Mouse (Mus musculus) liver, embryonic 14.5 days (tissue): ENCODE results near the gene Lrp1. TPM values are rescaled to one million over a fixed set of nuclear protein-coding genes. Genes with fewer than 3 reads are reported as not detected.

Experiments used
- ATAC-seq: fragments of 200-750 bp; cut with Nextera tagmentation; 2 replicates; pipeline ENCODE4 v1.8.0; 2017; ENCODE audit warnings: moderate number of reproducible peaks, mild to moderate bottlenecking, moderate library complexity; ENCODE audit not compliant: insufficient read depth
- DNase-seq, 3 experiments: peaks; one replicate each; pipeline ENCODE4 v3.0.0-alpha.2; 2012 to 2013; ENCODE audit warnings: low read depth in 3 of 3, low spot score in 3 of 3
- H3K27ac ChIP-seq: fragments of 300-500 bp; sonication (generic); 2 replicates; pipeline ENCODE4 v1.5.1; 2014; ENCODE audit warnings: moderate library complexity, mild to moderate bottlenecking, control low read depth, inconsistent platforms
- H3K27me3 ChIP-seq: fragments of 300-500 bp; sonication (generic); 2 replicates; pipeline ENCODE4 v1.6.1; 2014; ENCODE audit warnings: mild to moderate bottlenecking, low read length, moderate library complexity; ENCODE audit not compliant: control insufficient read depth, insufficient read depth
- H3K36me3 ChIP-seq: fragments of 300-500 bp; sonication (generic); replicated peaks from 2 replicates; pipeline ENCODE4 v1.6.1; 2014; ENCODE audit warnings: low read depth; ENCODE audit not compliant: control insufficient read depth, insufficient read depth
- H3K4me1 ChIP-seq, 2 experiments: fragments of 200-500 bp in 1 of 2; fragments of 300-500 bp in 1 of 2; sonication (generic) in 1 of 2; replicated peaks; 2 replicates each; pipeline ENCODE4 v1.6.1; 2012 to 2014; ENCODE audit warnings: antibody characterized with exemption in 1 of 2, inconsistent platforms in 1 of 2, low read length in 1 of 2; ENCODE audit not compliant: control insufficient read depth in 2 of 2, insufficient read depth in 2 of 2
- H3K4me2 ChIP-seq: fragments of 300-500 bp; sonication (generic); 2 replicates; pipeline ENCODE4 v1.6.1; 2014; ENCODE audit warnings: low read depth, mild to moderate bottlenecking, control low read depth, moderate library complexity
- H3K4me3 ChIP-seq, 2 experiments: fragments of 200-500 bp in 1 of 2; fragments of 300-500 bp in 1 of 2; sonication (generic) in 1 of 2; 2 replicates each; pipeline ENCODE4 v1.5.1; 2012 to 2014; ENCODE audit warnings: low read depth in 2 of 2, low read length in 2 of 2, mild to moderate bottlenecking in 2 of 2, control low read depth in 1 of 2, inconsistent platforms in 1 of 2, moderate library complexity in 1 of 2; ENCODE audit not compliant: insufficient read depth in 1 of 2
- H3K9ac ChIP-seq: fragments of 300-500 bp; sonication (generic); replicated peaks from 2 replicates; pipeline ENCODE4 v1.6.1; 2014; ENCODE audit warnings: mild to moderate bottlenecking, control low read depth, moderate library complexity
- H3K9me3 ChIP-seq: fragments of 300-500 bp; sonication (generic); 2 replicates; pipeline ENCODE4 v1.6.1; 2016; ENCODE audit warnings: low read length, mixed read lengths; ENCODE audit not compliant: control insufficient read depth
- CTCF ChIP-seq: IDR thresholded peaks from 2 replicates; pipeline ENCODE4 v1.5.1; 2016; ENCODE audit warnings: antibody characterized with exemption, low read depth, control low read depth
- EP300 ChIP-seq: IDR thresholded peaks from 2 replicates; pipeline ENCODE4 v1.6.1; 2016; ENCODE audit warnings: antibody characterized with exemption, low read depth
- WGBS: fragments of 180-500 bp; shearing (Covaris S2); extraction: QIAGEN DNeasy Blood & Tissue Kit; methylation state at CpG from one replicate; pipeline ENCODE4 v1.1.7; 2014; ENCODE audit not compliant: insufficient replicate concordance; 5-methylcytosine and 5-hydroxymethylcytosine counted together
- polyA plus RNA-seq, 2 experiments: library from polyadenylated mRNA; depleted of rRNA in 1 of 2; stranded (reverse) in 1 of 2; unstranded in 1 of 2; fragments of >200 nt; fragmentation: Nextera tagmentation in 1 of 2; extraction: Ambion mirVana in 1 of 2; gene quantifications; 2 replicates each; pipeline versions ENCODE4 v1.2.1 to v1.2.3; 2012 to 2014

Lrp1 gene
- polyA plus RNA-seq, 2 experiments: 13.2 to 18.2 TPM

DNA sequence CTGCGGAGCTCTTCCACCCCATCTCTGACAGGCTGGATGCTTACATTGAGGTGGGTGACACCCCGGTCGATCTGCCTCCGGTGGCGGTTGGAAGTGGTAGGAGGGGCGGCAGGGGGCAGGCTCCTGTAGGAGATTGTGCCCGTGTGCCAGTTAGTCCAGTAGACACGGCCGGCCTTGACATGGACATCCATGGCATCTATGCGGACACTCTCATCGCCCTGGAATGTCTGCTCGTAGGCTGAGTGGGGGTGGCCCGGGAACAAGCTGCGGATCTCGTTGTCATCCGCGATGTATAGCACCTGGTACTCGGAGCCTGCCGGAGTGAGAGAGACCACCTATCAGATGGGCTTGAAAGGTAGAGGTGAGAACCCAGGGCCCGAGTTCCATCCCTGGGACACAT, 76.6 kb downstream of the Lrp1 start:
- no peaks in the 10 kb centered on the region for H3K36me3 ChIP-seq
- 82% methylated on average over 20 of the region's 20 CpGs for WGBS
- DNase-seq: no peak

DNA sequence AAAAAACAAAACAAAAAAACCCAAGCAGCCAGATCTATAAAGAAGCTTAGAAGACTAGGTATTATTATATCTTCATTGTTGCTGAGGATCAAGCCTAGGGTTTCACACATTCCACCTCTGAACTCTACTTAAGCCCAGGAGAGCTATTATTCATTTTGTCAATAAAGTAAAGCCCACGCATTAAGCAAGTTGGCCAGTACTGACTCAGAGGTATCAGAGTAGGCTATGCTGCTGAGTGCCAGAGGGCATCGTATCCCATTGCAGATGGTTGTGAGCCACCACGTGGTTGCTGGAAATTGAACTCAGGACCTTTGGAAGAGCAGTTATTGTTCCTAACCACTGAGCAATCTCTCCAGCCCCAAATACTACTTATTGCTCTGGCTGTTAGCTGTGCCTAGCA, 77.0 kb downstream of the Lrp1 start:
- Histone ChIP-seq H3K27ac (no peak overlapping the region), H3K9ac (no peak overlapping the region), H3K4me2 (no peak overlapping the region), H3K4me1 (no peaks in the 10 kb centered on the region), H3K36me3 (no peaks in the 10 kb centered on the region), H3K4me3 (no peak overlapping the region), H3K27me3 (no peaks in the 10 kb centered on the region), H3K9me3 (no peaks in the 10 kb centered on the region)
- ATAC-seq (no peak), DNase-seq (no peak)
- no peak for TF ChIP-seq CTCF
- no peak for TF ChIP-seq EP300
- WGBS: 67% methylated on average over 3 of the region's 3 CpGs

More for the DNA sequence above, 76.6 kb downstream of the Lrp1 start:
- H3K9me3 ChIP-seq: no peaks in the 10 kb centered on the region
- no peak overlapping the region for H3K9ac ChIP-seq
- no peak overlapping the region for H3K27ac ChIP-seq
- TF ChIP-seq CTCF: no peak
- no peak for TF ChIP-seq EP300
- no peak overlapping the region for H3K4me2 ChIP-seq
- H3K27me3 ChIP-seq: no peaks in the 10 kb centered on the region
- H3K4me1 ChIP-seq: no peaks in the 10 kb centered on the region
- ATAC-seq: no peak
- H3K4me3 ChIP-seq: no peak overlapping the region

DNA sequence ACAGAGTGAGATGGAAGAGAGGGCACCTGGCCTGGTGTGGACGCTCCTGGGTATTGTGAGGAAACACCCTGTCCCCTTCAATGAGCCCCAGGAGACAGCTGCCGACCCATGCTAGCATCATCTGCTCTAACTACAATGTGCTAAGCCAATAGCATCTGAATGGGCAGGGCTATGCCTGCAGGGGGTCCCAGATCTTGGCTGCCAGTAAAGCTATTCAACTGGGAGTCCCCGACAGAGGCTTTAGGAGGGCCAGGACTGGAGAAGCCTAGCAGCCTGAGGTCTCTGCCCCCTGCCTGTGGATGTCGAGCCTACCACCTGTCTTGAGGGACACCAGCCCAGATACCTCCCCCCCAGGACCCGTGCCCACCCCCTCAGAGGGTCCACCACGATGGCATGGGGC, 78.2 kb downstream of the Lrp1 start:
- H3K4me2 ChIP-seq: no peak overlapping the region
- no peaks in the 10 kb centered on the region for H3K36me3 ChIP-seq
- ATAC-seq (no peak), DNase-seq (no peak)
- H3K9me3 ChIP-seq: no peaks in the 10 kb centered on the region
- TF ChIP-seq EP300 (no peak), CTCF (no peak)
- no peak overlapping the region for H3K4me3 ChIP-seq
- no peaks in the 10 kb centered on the region for H3K27me3 ChIP-seq
- no peak overlapping the region for H3K27ac ChIP-seq
- H3K9ac ChIP-seq: no peak overlapping the region
- no peaks in the 10 kb centered on the region for H3K4me1 ChIP-seq
- 43% methylated on average over 6 of the region's 6 CpGs for WGBS

DNA sequence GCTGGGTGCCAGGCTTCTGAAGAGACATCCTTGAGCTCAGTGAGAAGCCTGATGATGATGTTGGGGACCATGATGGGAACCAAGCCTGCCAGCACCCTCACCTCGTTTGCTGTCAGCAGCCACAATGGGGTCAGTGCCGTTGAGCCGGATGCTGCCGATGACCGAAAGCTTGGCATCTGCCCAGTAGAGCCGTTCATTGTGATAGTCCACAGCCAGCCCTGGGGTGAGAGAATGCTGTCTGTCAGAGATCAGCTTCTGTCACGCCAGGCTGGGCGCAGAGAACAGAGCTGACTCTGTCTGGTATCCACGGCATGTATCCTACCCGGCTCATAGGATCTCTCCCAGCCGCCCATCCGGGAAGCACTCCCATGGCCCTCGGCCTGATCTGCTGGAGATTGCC, 78.9 kb downstream of the Lrp1 start:
- Histone ChIP-seq H3K36me3 (no peaks in the 10 kb centered on the region), H3K9ac (no peak overlapping the region), H3K27ac (no peak overlapping the region), H3K27me3 (peaks cover under 1% of the 10 kb centered on the region; the same call in 1 of the 2 replicates), H3K9me3 (no peaks in the 10 kb centered on the region), H3K4me1 (no peaks in the 10 kb centered on the region), H3K4me3 (no peak overlapping the region), H3K4me2 (no peak overlapping the region)
- DNase-seq: no peak
- TF ChIP-seq EP300 (no peak), CTCF (no peak)
- 84% methylated on average over 13 of the region's 13 CpGs for WGBS
- no peak for ATAC-seq

DNA sequence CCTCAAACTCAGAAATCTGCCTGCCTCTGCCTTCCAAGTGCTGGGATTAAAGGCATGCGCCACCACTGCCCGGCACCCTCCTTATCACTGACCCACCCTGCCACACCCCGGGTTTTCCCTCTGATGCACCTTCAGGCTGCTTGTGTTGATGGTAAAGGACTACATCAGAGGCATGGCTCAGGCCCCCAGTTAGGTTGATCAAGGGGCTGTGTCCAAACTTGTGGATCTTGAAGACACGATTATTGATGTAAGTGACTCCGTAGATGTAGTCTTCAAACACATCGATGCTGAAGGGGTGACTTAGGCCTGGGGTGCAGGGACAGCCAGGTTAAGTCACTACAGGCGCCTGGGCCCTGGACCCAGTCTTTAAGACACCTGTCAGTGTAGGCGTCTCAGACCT, 79.4 kb downstream of the Lrp1 start:
- H3K27me3 ChIP-seq: peaks cover 4% of the 10 kb centered on the region
- no peaks in the 10 kb centered on the region for H3K36me3 ChIP-seq
- ATAC-seq: no peak
- no peaks in the 10 kb centered on the region for H3K9me3 ChIP-seq
- 68% methylated on average over 8 of the region's 8 CpGs for WGBS
- H3K9ac ChIP-seq: no peak overlapping the region
- no peak overlapping the region for H3K4me2 ChIP-seq
- no peak overlapping the region for H3K27ac ChIP-seq
- H3K4me3 ChIP-seq: no peak overlapping the region
- no peak for DNase-seq
- TF ChIP-seq CTCF (no peak), EP300 (no peak)
- H3K4me1 ChIP-seq: no peaks in the 10 kb centered on the region
